ENCODE assay signal across 8 mouse cellular contexts in the genomic region with DNA sequence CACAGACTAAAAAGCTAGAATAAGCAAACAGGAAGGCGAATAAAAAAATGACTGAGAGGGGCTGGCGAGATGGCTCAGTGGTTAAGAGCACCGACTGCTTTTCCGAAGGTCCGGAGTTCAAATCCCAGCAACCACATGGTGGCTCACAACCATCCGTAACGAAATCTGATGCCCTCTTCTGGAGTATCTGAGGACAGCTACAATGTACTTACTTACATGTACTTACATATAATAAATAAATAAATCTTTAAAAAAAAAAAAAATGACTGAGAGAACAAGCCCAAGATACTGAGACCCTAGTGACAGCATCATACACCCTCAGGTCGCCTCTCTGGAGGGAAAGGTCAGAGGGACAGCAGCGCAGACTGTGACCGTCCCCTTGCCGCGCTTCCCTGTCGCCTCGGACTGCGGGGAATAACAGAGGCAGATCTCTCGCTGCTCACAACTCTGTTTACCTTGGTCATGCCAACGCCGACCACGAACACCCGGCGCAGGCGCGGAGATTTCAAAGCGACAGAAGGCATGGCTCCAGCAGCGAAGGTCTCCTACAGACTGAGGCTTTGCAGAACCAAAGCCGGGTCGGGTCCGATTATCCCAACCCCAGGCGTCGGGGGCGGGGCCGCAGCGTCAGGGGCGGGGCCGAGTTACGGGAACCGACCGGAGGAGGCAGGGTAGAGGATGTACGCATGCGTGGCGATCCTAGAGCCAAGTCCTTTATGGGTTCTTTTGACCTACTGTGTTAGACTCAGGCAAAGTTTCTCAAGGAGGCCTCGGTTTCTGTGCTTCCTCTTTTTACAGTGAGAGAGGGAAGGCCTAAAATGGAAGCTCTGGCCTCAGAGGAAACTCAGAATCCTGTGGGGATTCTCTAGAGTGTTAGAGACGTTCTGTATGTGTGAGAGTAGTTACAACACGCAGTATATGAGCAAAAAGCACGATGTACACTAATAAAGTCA. TPM values are rescaled to one million over a fixed set of nuclear protein-coding genes. Genes with fewer than 3 reads are reported as not detected.
DNase-seq lines count a peak whose midpoint lies in the region; ATAC-seq lines count a peak whose summit lies in the region.

No protein-coding gene starts in this region.

- ATAC-seq in intestine, embryonic 14.5 days (replicated peaks; ENCODE audit: low FRiP score, low TSS enrichment, low read depth), result peak; percentile 84

- peak; percentile 97 for DNase-seq in adipocyte (ENCODE audit: low spot score)
- DNase-seq in embryo, embryonic 10 days (ENCODE audit: low spot score), result peak; percentile 94
- DNase-seq in gastrocnemius, postnatal 14 days, result peak; percentile 95
- peak; percentile 95 for DNase-seq in intestine, embryonic 14.5 days (ENCODE audit: low spot score)
- peak; percentile 88 to 92 for DNase-seq in left cerebral cortex, postnatal 14 days (ENCODE audit: low spot score in 2 of 2)
- DNase-seq in mesoderm, embryonic 11.5 days (ENCODE audit: low read depth, low spot score), result peak; percentile 90
- DNase-seq in right cerebral cortex, postnatal 36 days (ENCODE audit: low spot score in 2 of 2), result peak; percentile 84 to 88
- DNase-seq in yolk sac, embryonic 10.5 days (ENCODE audit: low spot score), result peak; percentile 90

- no peaks in the 10 kb centered on the region for H3K27me3 ChIP-seq in intestine, embryonic 14.5 days (replicated peaks; ENCODE audit: control insufficient read depth, insufficient read depth, low read length)

- peak overlapping the region; percentile 34; the same call in 1 of the 2 replicates for H3K27ac ChIP-seq in intestine, embryonic 14.5 days (ENCODE audit: low read depth)

- peak overlapping the region; percentile 63 for H3K4me2 ChIP-seq in intestine, embryonic 14.5 days (ENCODE audit: low read length)

- H3K4me1 ChIP-seq in intestine, embryonic 14.5 days (replicated peaks; ENCODE audit: control insufficient read depth, insufficient read depth, low read length), result no peaks in the 10 kb centered on the region

- intact Hi-C loops in gastrocnemius, postnatal 14 days (cut with DNase I; ENCODE audit: low total_unique reads), result no loop called here
- intact Hi-C loops in left cerebral cortex, postnatal 14 days (cut with DNase I), result no loop called here

- H3K9ac ChIP-seq in intestine, embryonic 14.5 days (ENCODE audit: low read length), result peak overlapping the region; percentile 62

- 12% methylated on average over 43 of the region's 45 CpGs for WGBS in intestine, embryonic 14.5 days

- H3K36me3 ChIP-seq in intestine, embryonic 14.5 days (ENCODE audit: control insufficient read depth, insufficient read depth, low read length), result no peaks in the 10 kb centered on the region

- H3K4me3 ChIP-seq in intestine, embryonic 14.5 days (ENCODE audit: low read depth, low read length), result peak overlapping the region; percentile 67

- H3K9me3 ChIP-seq in intestine, embryonic 14.5 days (ENCODE audit: control insufficient read depth, low read length), result no peaks in the 10 kb centered on the region

RNA-seq across cellular contexts. Expression of a gene that starts 22.0 kb away (rescaled TPM):
- total RNA-seq in gastrocnemius, postnatal 14 days (2021), result 1 to 10 TPM; 7.0 to 10.0 TPM
- polyA plus RNA-seq in intestine, embryonic 14.5 days (2014; fragmentation: Nextera tagmentation; extraction: Ambion mirVana), result 1.2 and 2.4 TPM in 2 replicates
- total RNA-seq in left cerebral cortex, postnatal 14 days (2021), result 1 to 10 TPM; 7.1 to 7.4 TPM

RNA-seq across cellular contexts. Expression of a gene that starts 26.6 kb away (rescaled TPM):
- total RNA-seq in gastrocnemius, postnatal 14 days (2021), result 100 to 1,000 TPM; 103 to 135 TPM
- polyA plus RNA-seq in intestine, embryonic 14.5 days (2014; fragmentation: Nextera tagmentation; extraction: Ambion mirVana), result 217 and 227 TPM in 2 replicates
- 10 to 100 TPM; 92.6 to 93.0 TPM for total RNA-seq in left cerebral cortex, postnatal 14 days (2021)

RNA-seq across cellular contexts. Expression of a gene that starts 47.0 kb away (rescaled TPM):
- total RNA-seq in gastrocnemius, postnatal 14 days (2021), result 1 to 10 TPM; 3.3 to 3.7 TPM
- polyA plus RNA-seq in intestine, embryonic 14.5 days (2014; fragmentation: Nextera tagmentation; extraction: Ambion mirVana), result 40.2 and 44.0 TPM in 2 replicates
- total RNA-seq in left cerebral cortex, postnatal 14 days (2021), result 1 to 10 TPM; 9.0 to 9.8 TPM

Comparison
In these comparisons a context has a peak if more than half of its experiments do, and no peak if none do; other contexts are left out.
1. Peak in every context shown above with its lines: DNase-seq, ATAC-seq, H3K4me3 ChIP-seq and H3K27ac ChIP-seq.